Mouse (Mus musculus): ENCODE results near the gene Mcu.

Mcu gene

DNA sequence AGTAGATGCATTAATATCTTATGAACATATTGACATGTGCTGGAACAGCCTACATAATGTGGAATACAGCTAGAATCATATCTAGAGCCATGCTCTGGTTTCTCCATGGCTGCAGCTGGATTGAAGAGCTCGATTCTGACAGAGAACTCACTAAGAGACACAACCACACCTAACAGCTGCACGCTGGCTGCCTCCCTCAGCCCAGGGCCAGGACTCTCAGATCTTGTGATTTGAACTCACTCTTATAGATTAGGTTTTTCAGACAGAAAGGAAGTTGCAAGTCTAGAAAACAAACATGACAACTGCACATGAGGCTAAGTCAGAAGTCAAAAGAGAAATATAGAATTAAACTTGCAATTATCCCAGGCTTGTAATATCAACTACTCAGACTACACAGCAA lies 45.7 kb downstream of the Mcu start:
- in situ Hi-C loops (cut with MboI; ENCODE audit: low sequenced_read_pairs), result no loop called here

DNA sequence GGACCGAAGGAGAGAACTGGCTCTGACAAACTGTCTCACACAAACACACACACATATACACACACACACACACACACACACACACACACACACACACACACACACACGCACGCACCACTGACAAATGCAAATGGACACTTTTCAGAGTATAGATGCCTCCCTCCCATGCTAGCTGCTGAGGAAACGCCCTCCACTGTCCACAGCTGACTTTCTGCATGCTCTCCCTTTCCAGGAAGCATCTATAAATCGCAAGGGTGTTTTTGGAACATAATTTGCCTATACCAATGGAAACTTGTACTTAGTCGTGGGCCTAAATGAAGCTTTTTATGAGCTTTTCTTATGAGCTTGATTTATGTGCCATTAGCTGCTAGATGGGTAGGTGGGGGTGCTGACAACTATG lies 46.1 kb downstream of the Mcu start:
- in situ Hi-C loops (cut with MboI; ENCODE audit: low sequenced_read_pairs), result no loop called here

- in situ Hi-C loops (cut with MboI; ENCODE audit: low sequenced_read_pairs), result no loop called here
These were observed 47.0 kb downstream of the Mcu start for GRCm38 (mm10) chr10:59569481-59569869.

DNA sequence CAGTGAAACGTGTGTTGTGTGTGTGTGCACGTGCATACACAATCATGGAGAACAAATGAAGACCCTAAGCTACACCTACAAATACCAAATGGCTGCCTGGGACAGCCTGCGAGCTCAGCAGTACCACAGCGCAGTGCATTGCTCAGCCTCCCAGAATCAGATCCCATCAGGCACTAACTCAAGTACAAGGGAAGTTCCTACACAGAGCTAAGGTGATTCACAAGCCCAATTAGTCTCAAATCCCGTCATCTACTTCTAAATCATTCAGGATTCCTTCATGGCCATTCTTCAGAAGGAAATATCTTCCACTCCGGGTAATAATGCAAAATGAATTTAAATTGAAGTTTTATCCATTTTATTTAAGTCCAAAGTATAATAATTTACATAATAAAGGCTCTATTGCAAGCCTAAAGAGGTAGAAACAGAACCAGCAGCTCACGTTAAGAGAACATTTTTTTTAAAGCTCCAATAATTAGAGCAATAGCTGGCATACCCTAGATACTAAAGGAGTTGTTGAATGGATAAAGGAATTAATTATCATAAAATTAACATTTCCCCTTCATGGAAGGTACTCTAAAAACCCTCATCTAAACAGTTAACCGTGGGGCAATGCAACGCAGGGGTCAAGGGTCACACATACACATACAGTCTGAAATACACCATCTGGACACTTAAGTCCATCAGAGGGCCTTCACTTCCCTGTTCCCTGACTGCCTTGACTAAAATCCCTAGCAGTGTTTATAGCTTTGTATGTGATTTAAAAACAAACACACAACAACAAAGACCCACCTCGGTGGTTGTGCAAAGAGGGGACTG lies 47.6 kb downstream of the Mcu start:
- in situ Hi-C loops (cut with MboI; ENCODE audit: low sequenced_read_pairs), result no loop called here

DNA sequence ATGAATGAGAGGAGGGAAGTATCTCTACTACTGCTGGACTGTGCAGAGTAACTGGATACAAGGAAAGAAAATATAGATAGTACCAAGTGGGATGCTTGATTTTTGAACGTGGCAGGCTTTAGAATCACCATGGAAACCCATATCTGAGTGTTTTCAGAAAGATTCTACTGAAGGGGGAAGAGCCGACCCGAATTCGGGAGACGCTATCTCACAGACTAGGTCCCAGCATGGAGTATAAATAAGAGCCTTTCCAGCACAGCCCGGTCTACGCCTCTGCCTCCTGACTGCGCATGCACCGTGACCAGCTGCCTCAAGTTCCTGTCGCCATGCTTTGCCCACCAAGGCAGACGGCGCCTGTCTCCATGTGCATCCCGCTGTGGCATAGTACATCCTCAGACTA lies 49.5 kb downstream of the Mcu start:
- in situ Hi-C loops (cut with MboI; ENCODE audit: low sequenced_read_pairs), result no loop called here

DNA sequence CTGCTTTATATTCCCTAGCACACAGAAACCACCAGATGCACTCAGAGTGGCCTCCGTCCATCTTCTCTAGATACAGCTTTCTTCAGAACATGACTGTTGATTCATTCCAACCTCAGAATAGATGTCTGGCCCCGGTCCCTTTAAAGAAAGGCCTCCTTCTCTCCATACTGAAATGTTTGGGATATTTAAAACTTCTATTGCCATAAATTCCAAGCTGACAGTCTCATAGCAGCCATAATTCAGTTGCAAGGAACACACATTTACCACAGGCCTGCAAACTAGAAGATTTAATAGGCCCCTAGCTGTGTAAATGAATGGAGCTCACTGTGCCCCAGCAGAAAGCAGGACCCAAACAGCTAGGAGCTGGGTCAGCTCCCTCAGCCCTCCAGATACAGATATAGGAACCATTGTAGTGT lies 50.5 kb downstream of the Mcu start:
- in situ Hi-C loops (cut with MboI; ENCODE audit: low sequenced_read_pairs), result no loop called here

DNA sequence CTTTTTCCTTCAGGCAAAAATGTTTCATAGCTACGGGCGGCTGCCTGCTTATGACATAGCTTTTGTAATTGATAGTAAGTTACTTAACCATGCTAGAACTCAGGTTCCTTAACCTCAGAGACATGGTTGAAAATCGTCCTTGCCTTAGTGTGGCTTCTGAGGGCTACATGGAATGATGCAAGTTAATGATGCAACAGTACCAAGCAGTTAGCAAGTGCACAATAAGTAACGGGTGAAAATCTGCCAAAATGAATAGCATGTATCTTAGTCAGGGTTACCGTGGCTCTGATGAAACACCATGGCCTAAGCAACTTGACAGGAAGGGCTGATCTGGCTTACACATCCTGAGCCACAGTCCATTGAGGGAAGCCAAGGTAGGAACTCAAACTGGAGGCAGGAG lies 51.9 kb downstream of the Mcu start:
- in situ Hi-C loops (cut with MboI; ENCODE audit: low sequenced_read_pairs), result no loop called here

DNA sequence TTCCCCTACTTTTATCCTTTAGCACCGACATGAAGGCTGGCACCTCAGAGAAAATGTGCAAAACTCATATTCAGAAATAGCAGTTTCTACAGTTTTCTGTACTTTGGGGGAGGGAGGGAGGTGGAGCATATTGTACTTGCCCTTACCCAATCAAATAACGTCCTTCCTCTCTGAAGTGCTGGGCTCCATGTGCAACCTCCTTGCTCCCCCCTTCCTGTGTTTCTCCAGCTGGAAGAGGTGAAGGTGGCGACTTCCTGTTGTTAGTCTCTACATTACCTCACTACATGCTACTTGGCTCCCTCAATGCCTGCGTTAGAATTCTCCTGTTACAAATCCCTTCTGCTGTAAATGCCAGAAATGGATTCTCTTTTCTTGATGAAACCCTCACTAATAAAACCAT lies 54.0 kb downstream of the Mcu start:
- in situ Hi-C loops (cut with MboI; ENCODE audit: low sequenced_read_pairs), result no loop called here

GRCm38 (mm10) chr10:59560126-59560525 lies 56.4 kb downstream of the Mcu start:
- in situ Hi-C loops (cut with MboI; ENCODE audit: low sequenced_read_pairs), result no loop called here

- in situ Hi-C loops (cut with MboI; ENCODE audit: low sequenced_read_pairs), result no loop called here
These were observed 57.9 kb downstream of the Mcu start for GRCm38 (mm10) chr10:59558602-59559001.

DNA sequence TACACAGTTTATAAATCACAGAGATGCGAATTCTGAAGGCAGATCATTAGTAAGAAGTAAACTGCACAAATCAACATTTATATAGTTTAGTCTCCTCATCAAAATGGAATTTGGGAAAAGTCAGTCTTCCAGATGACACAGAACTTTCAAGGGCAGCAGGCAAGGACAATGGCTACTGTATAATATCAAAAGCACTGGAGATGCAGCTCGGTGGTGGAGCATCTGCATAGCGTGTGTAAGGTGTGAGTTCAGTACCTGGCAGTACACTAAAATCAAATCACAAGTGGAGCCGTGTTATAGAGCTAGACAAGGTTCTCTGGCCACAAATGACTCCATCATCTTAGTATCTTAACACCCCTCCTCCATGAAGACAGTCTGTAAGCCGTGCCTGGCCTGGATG lies 58.3 kb downstream of the Mcu start:
- in situ Hi-C loops (cut with MboI; ENCODE audit: low sequenced_read_pairs), result no loop called here

GRCm38 (mm10) chr10:59556541-59556940 lies 60.0 kb downstream of the Mcu start:
- in situ Hi-C loops (cut with MboI; ENCODE audit: low sequenced_read_pairs), result no loop called here

GRCm38 (mm10) chr10:59554243-59554642 lies 62.2 kb downstream of the Mcu start:
- in situ Hi-C loops (cut with MboI; ENCODE audit: low sequenced_read_pairs), result no loop called here

- in situ Hi-C loops (cut with MboI; ENCODE audit: low sequenced_read_pairs), result no loop called here
These were observed 64.0 kb downstream of the Mcu start for GRCm38 (mm10) chr10:59552456-59552855.

GRCm38 (mm10) chr10:59548768-59549333 lies 67.6 kb downstream of the Mcu start:
- in situ Hi-C loops (cut with MboI; ENCODE audit: low sequenced_read_pairs), result no loop called here

- in situ Hi-C loops (cut with MboI; ENCODE audit: low sequenced_read_pairs), result no loop called here
These were observed 68.3 kb downstream of the Mcu start for GRCm38 (mm10) chr10:59548211-59548610.

DNA sequence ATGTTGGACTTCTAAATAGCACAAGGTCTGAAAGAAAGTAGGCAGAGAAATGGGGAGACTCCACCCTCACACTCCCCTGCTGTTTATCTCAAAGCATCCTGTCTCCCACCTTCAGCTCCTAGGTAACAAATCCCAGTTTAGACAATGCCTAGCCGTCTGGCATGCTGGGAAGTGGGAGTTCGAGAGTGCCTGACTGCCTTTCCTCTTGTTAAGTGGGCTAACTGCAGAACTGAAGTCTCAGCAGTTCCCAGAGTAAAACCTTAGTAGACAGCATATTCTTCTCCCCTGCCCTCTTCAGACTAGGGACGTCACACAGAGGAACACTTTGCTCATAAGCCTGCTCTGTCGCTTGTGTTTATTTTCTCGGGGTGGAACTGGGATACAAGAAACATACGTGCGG lies 69.1 kb downstream of the Mcu start:
- in situ Hi-C loops (cut with MboI; ENCODE audit: low sequenced_read_pairs), result no loop called here

DNA sequence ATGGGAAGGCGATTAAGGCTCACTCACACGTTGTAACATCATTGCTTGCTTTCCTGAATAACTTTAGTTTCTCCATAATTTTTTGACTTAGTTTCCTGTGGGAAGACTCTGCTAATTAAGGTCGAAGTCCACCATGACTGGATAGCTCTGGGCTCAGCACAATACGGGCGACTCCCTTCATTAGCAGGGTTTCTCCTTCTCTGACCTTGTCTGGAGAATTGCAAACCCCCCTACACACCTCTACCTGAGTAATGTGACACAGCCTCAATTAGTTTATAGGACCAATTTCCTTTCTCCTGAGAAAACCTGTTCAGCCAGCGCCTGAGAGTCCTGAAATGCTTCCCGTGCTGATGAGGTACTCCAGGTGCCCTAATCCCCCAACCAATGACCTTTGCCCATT lies 71.3 kb downstream of the Mcu start:
- in situ Hi-C loops (cut with MboI; ENCODE audit: low sequenced_read_pairs), result no loop called here

GRCm38 (mm10) chr10:59543351-59543750 lies 73.1 kb downstream of the Mcu start:
- in situ Hi-C loops (cut with MboI; ENCODE audit: low sequenced_read_pairs), result no loop called here

GRCm38 (mm10) chr10:59541466-59541865 lies 75.0 kb downstream of the Mcu start:
- in situ Hi-C loops (cut with MboI; ENCODE audit: low sequenced_read_pairs), result no loop called here

- in situ Hi-C loops (cut with MboI; ENCODE audit: low sequenced_read_pairs), result no loop called here
These were observed 75.9 kb downstream of the Mcu start for GRCm38 (mm10) chr10:59540596-59540995.

DNA sequence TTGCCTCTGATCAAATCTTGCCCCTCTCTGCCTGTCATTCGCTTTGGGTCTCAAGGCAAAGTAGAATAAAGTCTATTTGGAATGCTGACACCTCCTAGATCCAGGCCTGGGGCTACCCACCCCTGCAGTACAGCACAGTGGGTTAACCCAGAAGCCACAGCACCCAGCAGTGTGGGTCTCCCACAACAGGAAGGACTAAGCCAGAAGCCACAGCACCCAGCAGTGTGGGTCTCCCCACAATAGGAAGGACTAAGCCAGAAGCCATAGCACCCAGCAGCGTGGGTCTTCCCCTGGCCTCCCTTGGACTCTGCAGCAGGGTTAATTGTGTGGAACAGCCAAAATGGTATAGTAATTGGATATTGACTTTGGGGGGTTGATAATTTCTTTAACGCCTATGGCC lies 76.4 kb downstream of the Mcu start:
- in situ Hi-C loops (cut with MboI; ENCODE audit: low sequenced_read_pairs), result no loop called here

GRCm38 (mm10) chr10:59539533-59539875 lies 77.0 kb downstream of the Mcu start:
- in situ Hi-C loops (cut with MboI; ENCODE audit: low sequenced_read_pairs), result no loop called here

All from CH12F3 (cell line).